Mouse (Mus musculus): Measurements from ENCODE around the gene AI837181. TPM values are rescaled to one million over a fixed set of nuclear protein-coding genes. Genes with fewer than 3 reads are reported as not detected.

The AI837181 gene
- polyA plus RNA-seq, 1 experiment: 76.4 TPM

DNA sequence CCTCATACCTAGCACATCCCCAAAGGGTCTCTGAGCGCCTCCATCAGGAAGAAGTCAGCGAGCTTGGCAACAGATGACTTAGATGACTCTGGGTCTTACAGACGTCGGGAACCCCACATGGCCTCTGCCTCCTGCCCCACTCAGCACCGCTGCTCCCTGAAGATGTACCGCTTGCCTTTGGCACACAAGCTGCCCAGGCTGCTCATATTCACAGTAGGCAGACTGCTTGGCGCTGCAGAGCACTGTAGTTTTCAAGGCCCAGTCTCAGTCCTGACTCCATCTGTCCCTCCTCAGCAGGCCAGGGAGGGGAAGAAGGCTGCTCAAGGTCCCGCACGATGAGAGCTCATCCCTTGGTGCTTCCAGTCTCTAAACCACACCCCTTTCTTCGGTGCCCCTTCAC lies 2.7 kb upstream of the AI837181 start:
- peaks cover 40% of the 10 kb centered on the region for H3K36me3 ChIP-seq (ENCODE audit: control insufficient read depth, insufficient read depth, low read length)
- no peaks in the 10 kb centered on the region for H3K27me3 ChIP-seq (ENCODE audit: control insufficient read depth, insufficient read depth, low read length)
- WGBS: 88% methylated on average over 10 of the region's 10 CpGs
- DNase-seq (ENCODE audit: low read depth in 1 of 2, low spot score in 2 of 2): no peak
- peaks cover 16% of the 10 kb centered on the region for H3K4me1 ChIP-seq (ENCODE audit: control insufficient read depth, insufficient read depth, insufficient read length)
- H3K4me3 ChIP-seq (ENCODE audit: extremely low read depth, insufficient read depth, insufficient read length): no peak overlapping the region
- H3K27ac ChIP-seq (ENCODE audit: insufficient read depth, low read length): no peak overlapping the region
- no peak for TF ChIP-seq POLR2A (IDR thresholded peaks at IDR 0.05; ENCODE audit: low read depth, low read length)
- TF ChIP-seq CTCF (IDR thresholded peaks at IDR 0.05; ENCODE audit: extremely low read depth, insufficient read depth, insufficient read length, insufficient replicate concordance): no peak

DNA sequence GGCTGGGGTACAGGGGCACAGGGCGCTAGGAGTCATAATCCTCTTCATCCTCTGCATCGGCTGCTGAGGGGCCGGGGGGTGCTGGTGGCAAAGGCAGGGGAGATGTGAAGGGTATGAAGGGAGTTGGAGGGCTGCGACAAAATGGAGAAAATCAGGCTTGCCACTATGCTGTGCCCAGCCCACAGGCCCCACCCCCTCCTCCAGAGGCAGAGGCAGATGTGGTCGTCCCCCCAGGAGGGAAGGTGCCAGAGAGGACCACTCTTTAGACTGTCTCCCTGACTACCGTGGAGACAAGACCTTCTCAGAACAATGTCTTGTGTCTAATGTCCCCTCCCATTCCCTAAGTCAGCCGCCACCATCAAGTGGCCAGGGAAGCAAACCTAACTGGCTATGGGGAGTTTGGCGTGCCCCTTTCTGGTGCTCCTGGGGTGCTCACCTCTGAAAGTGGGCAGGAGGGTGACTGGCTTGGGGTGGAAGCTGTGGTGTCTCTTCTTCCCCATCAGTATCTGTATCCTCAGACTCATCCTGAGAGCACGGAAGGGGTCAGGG lies 2.0 kb upstream of the AI837181 start:
- H3K27ac ChIP-seq (ENCODE audit: insufficient read depth, low read length): no peak overlapping the region
- H3K4me3 ChIP-seq (ENCODE audit: extremely low read depth, insufficient read depth, insufficient read length): no peak overlapping the region
- peaks cover 34% of the 10 kb centered on the region for H3K36me3 ChIP-seq (ENCODE audit: control insufficient read depth, insufficient read depth, low read length)
- DNase-seq (ENCODE audit: low read depth in 1 of 2, low spot score in 2 of 2): no peak
- 87% methylated on average over 9 of the region's 9 CpGs for WGBS
- no peaks in the 10 kb centered on the region for H3K27me3 ChIP-seq (ENCODE audit: control insufficient read depth, insufficient read depth, low read length)
- TF ChIP-seq POLR2A (IDR thresholded peaks at IDR 0.05; ENCODE audit: low read depth, low read length): no peak
- TF ChIP-seq CTCF (IDR thresholded peaks at IDR 0.05; ENCODE audit: extremely low read depth, insufficient read depth, insufficient read length, insufficient replicate concordance): no peak
- peaks cover 16% of the 10 kb centered on the region for H3K4me1 ChIP-seq (ENCODE audit: control insufficient read depth, insufficient read depth, insufficient read length)

DNA sequence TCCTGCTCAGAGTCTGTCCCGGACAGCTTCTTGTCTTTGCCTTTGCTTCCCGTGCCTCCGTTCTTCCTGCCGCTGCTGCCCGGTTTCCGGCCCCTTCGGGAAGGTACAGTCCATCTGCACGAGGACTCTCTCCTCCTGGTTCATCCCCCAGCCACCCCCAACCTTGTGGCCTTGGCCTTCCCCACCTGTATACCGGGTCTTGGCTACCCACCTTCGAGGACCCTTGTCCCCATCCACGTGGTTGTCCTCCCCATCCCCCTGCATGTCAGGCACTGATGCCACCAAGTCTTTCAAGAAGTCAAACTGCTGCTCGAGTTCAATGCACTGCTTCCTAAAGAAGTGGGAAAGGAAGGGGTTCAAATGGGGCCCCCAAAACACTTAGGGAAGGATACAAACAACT lies 1.4 kb upstream of the AI837181 start:
- H3K36me3 ChIP-seq (ENCODE audit: control insufficient read depth, insufficient read depth, low read length): peaks cover 30% of the 10 kb centered on the region
- no peak for DNase-seq (ENCODE audit: low read depth in 1 of 2, low spot score in 2 of 2)
- TF ChIP-seq POLR2A (IDR thresholded peaks at IDR 0.05; ENCODE audit: low read depth, low read length): no peak
- no peak for TF ChIP-seq CTCF (IDR thresholded peaks at IDR 0.05; ENCODE audit: extremely low read depth, insufficient read depth, insufficient read length, insufficient replicate concordance)
- H3K4me3 ChIP-seq (ENCODE audit: extremely low read depth, insufficient read depth, insufficient read length): peak overlapping the region; percentile 60; the same call in 1 of the 2 replicates
- H3K27ac ChIP-seq (ENCODE audit: insufficient read depth, low read length): no peak overlapping the region
- H3K4me1 ChIP-seq (ENCODE audit: control insufficient read depth, insufficient read depth, insufficient read length): peaks cover 16% of the 10 kb centered on the region
- H3K27me3 ChIP-seq (ENCODE audit: control insufficient read depth, insufficient read depth, low read length): no peaks in the 10 kb centered on the region
- 63% methylated on average over 12 of the region's 12 CpGs for WGBS

DNA sequence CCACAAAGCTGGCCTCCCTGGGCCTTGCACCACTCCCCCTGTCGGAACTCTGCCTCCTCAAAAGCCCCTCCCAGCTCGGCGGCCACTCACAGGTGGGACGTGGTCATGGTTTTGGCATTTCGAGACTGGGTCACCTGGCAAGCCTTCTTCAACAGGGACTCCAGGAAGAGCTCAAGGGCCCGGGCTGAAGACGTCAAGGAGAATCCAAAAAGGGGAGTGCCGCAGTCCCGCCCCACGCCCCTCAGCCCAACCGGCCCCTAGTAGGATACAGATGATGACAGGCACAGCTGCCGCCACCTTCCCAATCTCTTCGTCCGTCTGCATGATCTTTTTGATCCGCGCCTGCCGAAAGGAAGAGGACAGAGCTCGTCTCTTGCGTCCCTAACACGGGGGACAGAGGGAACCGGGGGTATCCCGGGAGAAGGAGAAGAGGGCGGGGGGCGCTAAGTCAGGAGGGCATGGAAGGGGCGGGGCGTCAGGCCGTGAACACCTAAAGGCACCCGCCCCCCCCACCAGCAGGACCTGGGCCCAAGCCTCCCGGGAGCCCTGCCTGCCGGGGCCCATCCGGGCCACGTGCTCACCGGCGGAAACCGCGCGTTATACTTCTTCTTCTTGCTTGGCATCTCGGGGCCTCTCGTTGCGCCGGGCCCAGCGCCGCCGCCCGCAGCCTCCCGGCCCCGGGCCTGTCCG lies 707 bp upstream of the AI837181 start:
- peak overlapping the region; percentile 60 for H3K4me3 ChIP-seq (ENCODE audit: extremely low read depth, insufficient read depth, insufficient read length)
- under 1% methylated on average over 44 of the region's 48 CpGs for WGBS
- peaks cover 29% of the 10 kb centered on the region for H3K36me3 ChIP-seq (ENCODE audit: control insufficient read depth, insufficient read depth, low read length)
- DNase-seq (ENCODE audit: low read depth in 1 of 2, low spot score in 2 of 2): peak; percentile 37 to 72
- peaks cover 16% of the 10 kb centered on the region for H3K4me1 ChIP-seq (ENCODE audit: control insufficient read depth, insufficient read depth, insufficient read length)
- no peaks in the 10 kb centered on the region for H3K27me3 ChIP-seq (ENCODE audit: control insufficient read depth, insufficient read depth, low read length)
- TF ChIP-seq CTCF (IDR thresholded peaks at IDR 0.05; ENCODE audit: extremely low read depth, insufficient read depth, insufficient read length, insufficient replicate concordance) (no peak), POLR2A (IDR thresholded peaks at IDR 0.05; ENCODE audit: low read depth, low read length) (no peak)
- peak overlapping the region; percentile 78 for H3K27ac ChIP-seq (ENCODE audit: insufficient read depth, low read length)

DNA sequence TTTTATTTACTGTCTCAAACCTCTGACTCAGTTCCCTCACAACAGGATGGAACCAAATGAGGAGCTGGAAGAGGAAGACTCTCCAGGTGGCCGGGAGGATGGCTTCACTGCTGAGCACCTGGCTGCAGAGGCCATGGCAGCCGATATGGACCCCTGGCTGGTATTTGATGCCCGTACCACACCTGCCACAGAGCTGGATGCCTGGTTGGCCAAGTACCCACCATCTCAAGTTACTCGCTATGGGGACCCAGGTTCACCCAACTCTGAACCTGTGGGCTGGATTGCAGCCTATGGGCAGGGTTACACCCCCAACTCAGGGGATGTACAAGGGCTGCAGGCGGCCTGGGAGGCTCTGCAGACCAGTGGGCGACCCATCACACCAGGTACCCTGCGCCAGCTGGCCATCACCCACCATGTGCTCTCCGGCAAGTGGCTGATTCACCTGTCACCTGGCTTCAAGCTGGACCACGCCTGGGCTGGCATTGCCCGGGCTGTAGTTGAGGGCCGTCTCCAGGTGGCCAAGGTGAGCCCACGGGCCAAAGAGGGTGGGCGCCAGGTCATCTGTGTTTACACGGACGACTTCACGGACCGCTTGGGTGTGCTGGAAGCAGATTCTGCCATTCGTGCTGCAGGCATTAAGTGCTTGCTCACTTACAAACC lies 1.1 kb downstream of the AI837181 start:
- H3K36me3 ChIP-seq (ENCODE audit: control insufficient read depth, insufficient read depth, low read length): peaks cover 26% of the 10 kb centered on the region
- no peak for TF ChIP-seq CTCF (IDR thresholded peaks at IDR 0.05; ENCODE audit: extremely low read depth, insufficient read depth, insufficient read length, insufficient replicate concordance)
- TF ChIP-seq POLR2A (IDR thresholded peaks at IDR 0.05; ENCODE audit: low read depth, low read length): no peak
- peaks cover 16% of the 10 kb centered on the region for H3K4me1 ChIP-seq (ENCODE audit: control insufficient read depth, insufficient read depth, insufficient read length)
- no peak for DNase-seq (ENCODE audit: low read depth in 1 of 2, low spot score in 2 of 2)
- peak overlapping the region; percentile 96; the same call in 1 of the 2 replicates for H3K4me3 ChIP-seq (ENCODE audit: extremely low read depth, insufficient read depth, insufficient read length)
- peak overlapping the region; percentile 96 for H3K27ac ChIP-seq (ENCODE audit: insufficient read depth, low read length)
- H3K27me3 ChIP-seq (ENCODE audit: control insufficient read depth, insufficient read depth, low read length): no peaks in the 10 kb centered on the region
- 86% methylated on average over 18 of the region's 18 CpGs for WGBS

DNA sequence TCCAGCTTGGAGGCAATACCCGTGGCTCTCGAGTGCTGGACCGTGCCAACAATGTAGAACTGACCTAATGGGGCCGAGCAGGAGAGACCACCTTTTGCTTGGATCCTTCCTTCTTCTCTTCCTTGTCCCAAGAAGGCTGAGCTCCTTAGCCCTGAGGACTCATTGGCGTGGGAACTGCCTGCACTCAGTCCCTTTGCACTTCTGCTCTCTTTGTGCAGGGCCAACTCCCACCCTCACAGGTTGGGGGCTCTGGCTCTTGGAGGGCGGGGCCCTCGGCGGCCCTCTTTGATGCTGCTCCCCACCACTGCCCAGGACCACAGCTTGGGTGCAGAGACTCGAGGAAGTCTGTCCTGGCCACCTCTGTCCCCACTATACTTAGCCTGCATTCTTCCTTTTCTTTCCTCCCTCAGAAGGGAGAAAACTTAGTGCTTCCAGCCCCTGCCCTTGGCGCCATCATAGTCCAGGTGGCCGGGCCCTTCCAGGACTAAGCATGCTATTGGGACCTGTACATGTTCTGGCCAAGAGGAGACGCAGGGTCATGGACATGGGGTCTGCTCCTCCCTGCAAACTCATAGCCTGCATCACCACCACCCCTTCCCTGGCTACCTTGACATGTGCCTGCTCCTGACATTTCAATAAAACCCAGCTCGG lies 1.8 kb downstream of the AI837181 start:
- Histone ChIP-seq H3K27ac (ENCODE audit: insufficient read depth, low read length) (no peak overlapping the region), H3K4me3 (ENCODE audit: extremely low read depth, insufficient read depth, insufficient read length) (no peak overlapping the region), H3K36me3 (ENCODE audit: control insufficient read depth, insufficient read depth, low read length) (peaks cover 25% of the 10 kb centered on the region), H3K27me3 (ENCODE audit: control insufficient read depth, insufficient read depth, low read length) (no peaks in the 10 kb centered on the region), H3K4me1 (ENCODE audit: control insufficient read depth, insufficient read depth, insufficient read length) (peaks cover 16% of the 10 kb centered on the region)
- no peak for TF ChIP-seq CTCF (IDR thresholded peaks at IDR 0.05; ENCODE audit: extremely low read depth, insufficient read depth, insufficient read length, insufficient replicate concordance)
- TF ChIP-seq POLR2A (IDR thresholded peaks at IDR 0.05; ENCODE audit: low read depth, low read length): no peak
- DNase-seq (ENCODE audit: low read depth in 1 of 2, low spot score in 2 of 2): no peak
- WGBS: 92% methylated on average over 13 of the region's 13 CpGs
